Mouse (Mus musculus): ENCODE data around the gene Coro2a. TPM values are rescaled to one million over a fixed set of nuclear protein-coding genes. Genes with fewer than 3 reads are reported as not detected.
"Not testable (repeated sequence)": the region's sequence is repeated elsewhere in the genome, so short reads cannot be mapped to it uniquely, and the experiment has no call there.

The Coro2a gene
- total RNA-seq (2015; ENCODE audit: low replicate concordance) (6.7 and 18.6 TPM in 2 replicates), total RNA-seq (2017; ENCODE audit: low replicate concordance) (4.3 and 5.6 TPM in 2 replicates)

DNA sequence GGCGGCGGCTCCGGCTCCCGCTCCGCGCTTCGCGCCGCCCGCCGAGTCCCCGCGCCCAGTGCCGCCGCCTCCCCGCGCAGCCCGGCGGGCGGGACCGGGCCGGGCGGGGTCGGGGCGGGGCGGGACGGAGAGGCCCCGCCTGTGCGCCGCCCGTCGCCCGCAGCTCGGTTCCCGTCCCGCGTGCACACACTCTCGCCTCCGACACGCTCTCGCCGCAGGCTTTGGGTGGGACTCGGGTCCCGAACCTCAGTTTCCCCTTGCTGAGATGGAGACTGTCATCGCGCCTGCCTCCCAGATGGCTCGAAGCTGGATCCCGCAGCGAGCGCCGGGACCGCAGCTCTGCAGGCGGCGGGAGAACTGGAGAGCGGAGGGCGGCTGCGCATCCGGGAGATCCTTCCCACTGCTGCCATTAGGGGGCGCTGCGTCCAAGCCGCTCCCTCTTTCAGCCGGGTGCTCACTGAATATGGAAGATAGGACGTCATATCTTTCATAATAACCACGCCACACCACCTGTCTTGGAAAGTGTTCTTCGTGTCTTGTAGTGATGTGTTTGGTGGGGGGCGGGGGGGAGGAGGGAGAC is at the start of gene Coro2a:
TSS of gene Coro2a (minus strand) at position 359 of the 580 bp plus-strand sequence.
- ATAC-seq (replicated peaks; ENCODE audit: low FRiP score, poor library complexity, severe bottlenecking), result 0 out of 2 replicates have a peak, but pooled peaks have one; percentile 45

DNA sequence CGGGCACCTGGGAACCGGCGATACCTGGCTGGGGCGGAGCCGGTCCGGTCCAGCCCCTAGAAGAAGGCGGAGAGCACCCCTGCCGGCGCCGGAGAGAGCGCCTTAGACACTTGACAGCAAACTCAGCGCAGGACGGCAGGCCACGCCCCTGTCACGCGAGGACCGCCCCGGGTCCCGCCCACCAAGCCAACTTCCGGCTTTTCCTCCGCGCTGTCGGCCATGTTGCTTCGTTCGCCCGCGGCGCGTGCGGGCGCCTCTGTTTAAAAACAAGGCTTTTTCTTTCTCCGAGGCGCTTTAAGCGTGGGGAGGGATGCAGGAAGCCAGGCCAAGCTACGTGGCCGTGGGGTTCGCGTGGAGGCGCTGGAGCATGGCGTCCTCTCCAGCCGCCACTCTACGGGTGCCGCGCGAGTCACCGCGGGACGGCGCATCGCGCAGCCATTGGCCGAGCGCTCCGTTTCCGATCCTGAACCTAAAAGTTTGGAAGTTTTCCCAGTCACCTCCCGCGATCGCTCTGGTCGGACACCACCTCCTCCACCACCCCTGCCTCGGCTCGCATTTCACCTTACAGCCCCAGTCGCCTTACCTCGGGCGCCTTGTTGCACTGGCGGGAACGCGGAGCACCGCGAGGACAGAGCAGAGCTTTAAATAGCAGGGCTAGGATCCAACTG is 48.2 kb upstream of the Coro2a start, which contains the start of gene Tbc1d2:
TSS of gene Tbc1d2 (minus strand) at position 124 of the 668 bp plus-strand sequence.
- peak; percentile 99 for ATAC-seq (replicated peaks; ENCODE audit: low FRiP score, poor library complexity, severe bottlenecking)

DNA sequence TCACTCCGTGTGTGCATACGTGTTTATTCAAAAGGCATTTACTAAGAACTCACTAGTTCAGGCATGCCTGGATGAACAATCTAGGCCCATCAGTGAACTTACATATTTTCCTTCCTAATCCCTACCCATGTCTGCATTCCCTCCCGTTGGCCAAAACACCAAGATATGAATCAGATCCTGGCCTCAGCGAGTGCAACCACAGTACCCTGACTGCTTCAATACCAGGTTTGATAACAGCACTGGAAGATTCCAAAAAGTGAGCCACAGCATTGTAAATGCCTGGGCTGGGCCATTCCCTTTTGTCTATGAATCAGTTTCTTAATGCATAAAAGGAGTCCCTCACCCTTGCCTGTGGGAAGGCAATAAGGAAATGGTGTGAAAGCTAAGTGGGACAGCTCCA is 47.2 kb upstream of the Coro2a start:
- ATAC-seq (replicated peaks; ENCODE audit: low FRiP score, poor library complexity, severe bottlenecking), result no peak

DNA sequence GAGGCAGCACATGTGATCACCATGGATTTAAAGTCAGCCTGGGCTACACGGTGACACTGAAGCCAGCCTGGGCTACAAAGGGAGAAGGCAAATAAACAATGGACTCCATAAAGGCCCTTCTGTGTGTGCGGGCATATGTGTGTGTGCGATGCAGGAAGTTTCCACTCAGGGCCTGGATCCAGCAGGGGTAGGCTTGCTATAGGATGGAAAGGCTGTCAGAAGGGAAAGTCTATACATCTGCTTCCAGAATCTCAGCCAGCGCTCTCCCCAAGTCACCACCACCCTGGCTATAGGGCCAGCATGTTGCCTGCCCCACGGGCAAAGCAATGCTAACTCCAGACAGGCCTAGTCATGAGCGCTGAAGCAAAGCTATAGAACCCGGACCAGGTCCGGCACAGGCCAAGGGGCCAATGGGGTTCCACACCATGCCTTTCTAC is 41.7 kb upstream of the Coro2a start:
- no peak for ATAC-seq (replicated peaks; ENCODE audit: low FRiP score, poor library complexity, severe bottlenecking)

DNA sequence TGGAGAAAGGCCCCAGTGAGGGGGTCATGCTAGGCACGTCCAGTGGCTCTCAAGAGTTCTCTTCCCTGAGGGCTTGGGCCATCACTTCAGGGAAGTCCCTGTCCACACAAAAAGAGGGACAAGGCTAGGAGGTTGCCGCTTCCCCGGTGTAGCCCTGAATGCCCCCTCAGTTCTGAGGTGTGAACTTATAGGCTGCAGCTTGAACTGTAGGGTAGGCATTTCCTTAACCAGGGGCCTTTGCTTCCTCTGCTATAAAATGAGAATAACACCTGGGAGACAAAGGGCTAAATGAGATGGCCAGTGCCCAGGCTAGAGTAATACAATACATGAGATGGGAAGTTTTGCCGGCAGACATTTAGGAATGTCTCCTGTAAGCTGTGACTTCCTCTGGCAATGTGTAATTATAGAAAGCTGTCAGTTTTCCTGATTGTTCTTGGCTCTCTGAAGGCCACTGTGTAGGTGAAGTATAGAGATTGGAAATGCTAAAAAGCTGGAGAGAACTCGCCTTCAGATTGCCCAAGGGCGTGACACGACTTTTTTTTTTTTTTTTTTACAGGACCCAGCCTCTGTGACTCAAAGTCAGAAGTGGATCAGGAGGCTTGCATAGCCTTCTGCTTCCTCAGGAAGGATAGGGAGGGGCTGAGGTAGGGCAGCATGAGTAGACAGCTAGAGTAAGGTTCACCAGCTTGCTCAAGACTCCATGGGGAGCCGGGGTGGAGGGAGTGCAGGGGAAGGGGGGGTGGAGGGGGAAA is 41.1 kb upstream of the Coro2a start:
- no peak for ATAC-seq (replicated peaks; ENCODE audit: low FRiP score, poor library complexity, severe bottlenecking)

DNA sequence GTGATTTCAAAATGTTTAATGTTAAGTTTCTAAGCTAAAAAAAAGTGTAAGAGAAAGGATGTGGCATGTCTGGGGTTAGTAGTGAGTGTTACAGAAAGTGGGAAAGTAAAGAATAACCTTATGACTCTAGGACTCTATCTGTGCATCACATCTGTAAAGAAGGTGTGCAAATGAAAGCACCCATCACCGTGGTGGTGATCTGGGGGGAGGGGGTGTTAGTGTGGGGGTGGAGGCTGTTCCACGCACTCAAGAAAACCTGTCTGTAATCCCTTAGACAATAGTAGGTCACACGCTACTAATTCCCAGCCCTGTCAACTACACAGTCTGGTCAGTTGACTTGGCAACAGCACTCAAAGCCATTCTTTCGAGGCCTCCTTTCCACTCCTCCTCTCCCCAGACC is 39.3 kb upstream of the Coro2a start:
- no peak for ATAC-seq (replicated peaks; ENCODE audit: low FRiP score, poor library complexity, severe bottlenecking)

DNA sequence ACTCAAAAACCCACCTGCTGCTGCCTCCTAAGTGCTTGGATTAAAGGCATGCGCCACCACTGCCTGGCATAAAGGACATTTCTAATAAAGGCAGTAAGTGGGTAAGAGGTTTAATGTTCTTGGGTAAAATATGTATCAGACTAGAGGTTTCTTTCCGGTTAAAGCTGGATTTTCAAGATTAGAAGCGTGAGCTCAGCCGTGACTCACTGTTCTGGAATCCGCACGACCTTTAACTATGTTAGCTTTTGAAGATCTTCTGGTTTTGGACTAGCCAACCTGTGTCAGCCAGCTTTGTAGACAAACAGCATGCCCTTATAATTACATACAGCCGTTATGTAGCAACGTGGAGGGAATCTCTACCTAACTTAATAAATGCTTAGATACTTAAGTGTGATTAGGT is 37.9 kb upstream of the Coro2a start:
- ATAC-seq (replicated peaks; ENCODE audit: low FRiP score, poor library complexity, severe bottlenecking), result no peak

DNA sequence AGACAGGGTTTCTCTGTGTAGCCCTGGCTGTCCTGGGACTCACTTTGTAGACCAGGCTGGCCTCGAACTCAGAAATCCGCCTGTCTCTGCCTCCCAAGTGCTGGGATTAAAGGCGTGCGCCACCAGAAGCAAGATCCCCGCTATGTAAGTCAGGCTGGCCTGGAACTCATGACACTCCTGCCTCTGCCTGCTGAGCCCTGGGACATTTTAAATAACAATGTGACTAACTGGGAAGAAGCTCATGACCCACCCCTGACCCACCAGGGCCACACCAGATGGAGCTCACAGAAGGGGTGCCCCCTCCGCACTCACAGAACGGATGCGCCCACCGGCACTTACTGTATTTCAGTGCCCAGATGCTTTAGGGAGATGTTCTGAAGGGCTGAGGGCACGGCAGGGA is 35.2 kb upstream of the Coro2a start:
- ATAC-seq (replicated peaks; ENCODE audit: low FRiP score, poor library complexity, severe bottlenecking), result not testable (repeated sequence)

DNA sequence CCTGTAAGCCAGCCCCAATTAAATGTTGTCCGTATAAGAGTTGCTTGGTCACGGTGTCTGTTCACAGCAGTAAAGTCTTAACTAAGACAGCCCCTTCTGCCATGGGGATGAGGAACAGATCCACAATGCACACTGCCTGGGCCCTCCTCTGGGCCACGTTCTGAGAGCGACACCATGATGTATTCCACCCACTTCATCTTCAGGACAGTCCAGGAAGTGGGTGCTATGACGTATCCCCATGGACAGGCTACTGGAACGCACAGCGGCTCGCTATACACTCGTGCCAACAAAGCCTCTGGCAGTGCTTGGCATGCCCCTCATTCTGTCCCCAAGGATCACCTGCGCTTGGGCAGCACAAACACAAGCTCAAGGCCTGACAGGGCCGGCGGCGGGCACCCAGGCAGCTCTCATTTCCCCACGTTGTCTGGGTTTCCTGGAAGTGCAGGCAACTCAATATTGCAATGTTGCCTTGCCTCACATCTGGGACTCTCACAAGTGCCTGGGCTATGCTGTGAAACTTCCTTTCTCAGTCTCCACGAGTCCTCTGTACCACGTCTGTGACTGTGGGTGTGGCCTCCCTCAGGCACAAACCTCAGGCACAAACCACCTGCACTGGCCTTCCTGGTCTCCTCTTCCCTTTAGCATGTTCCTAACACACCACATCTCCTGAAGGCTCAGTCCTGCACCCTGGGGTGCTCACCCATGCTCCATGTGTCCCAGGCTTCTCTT is 33.9 kb upstream of the Coro2a start:
- no peak for ATAC-seq (replicated peaks; ENCODE audit: low FRiP score, poor library complexity, severe bottlenecking)

DNA sequence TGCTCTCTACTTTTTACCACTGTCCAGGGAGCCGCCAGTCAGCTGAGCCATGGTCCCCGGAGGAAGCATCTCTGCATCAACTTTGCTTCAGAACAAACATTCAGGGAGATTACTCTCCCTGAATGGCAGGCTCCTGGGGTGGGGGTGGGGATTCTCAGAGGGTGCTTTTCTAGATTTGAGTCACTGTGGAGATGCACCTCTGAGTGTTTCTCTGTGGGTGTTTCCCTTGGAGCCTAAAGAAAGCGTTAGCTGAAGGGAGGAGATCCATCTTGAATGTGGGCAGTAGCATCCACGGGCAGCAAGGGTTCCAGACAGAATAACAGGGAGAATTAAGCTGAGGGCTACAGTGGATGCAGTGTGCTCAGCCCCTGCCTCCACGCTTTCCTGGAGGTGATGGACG is 32.9 kb upstream of the Coro2a start:
- ATAC-seq (replicated peaks; ENCODE audit: low FRiP score, poor library complexity, severe bottlenecking), result no peak

DNA sequence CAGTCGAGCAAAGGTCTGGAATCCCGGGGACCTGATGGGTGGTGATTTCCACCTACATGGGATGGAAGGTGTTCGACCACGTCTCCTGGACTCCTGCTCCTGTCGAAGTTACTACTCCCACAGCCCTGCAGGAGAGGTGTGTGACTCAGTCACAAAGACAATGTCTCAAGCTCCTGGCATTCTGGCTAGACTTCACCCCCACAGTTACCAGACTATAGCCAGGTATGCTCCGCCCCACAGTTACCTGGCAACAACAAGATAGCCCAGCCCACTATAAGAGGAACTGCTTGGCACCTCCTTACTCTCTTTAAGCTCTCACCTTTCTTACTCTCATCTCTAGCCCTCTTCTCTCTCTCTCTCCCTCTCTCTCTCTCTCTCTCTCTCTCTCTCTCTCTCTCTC is 31.6 kb upstream of the Coro2a start:
- not testable (repeated sequence) for ATAC-seq (replicated peaks; ENCODE audit: low FRiP score, poor library complexity, severe bottlenecking)

DNA sequence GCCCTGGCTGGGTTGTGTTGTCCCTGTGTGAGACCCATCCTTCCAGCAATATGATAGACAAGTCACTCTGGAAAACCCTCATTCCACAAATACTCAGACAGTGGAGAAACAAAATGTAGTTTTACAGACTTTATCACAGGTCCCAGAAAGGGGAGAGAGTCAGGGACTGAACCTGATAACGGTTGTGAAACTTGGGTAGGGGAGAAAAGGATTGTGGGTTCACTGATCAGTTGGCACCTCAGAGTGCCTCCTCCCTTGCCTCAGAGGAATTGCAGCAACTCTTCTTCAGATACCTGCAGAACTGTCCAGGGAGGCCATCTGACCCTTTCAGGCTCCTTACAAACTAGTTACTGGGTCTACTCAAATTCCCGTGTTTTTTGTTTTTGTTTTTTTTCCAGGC is 30.5 kb upstream of the Coro2a start:
- ATAC-seq (replicated peaks; ENCODE audit: low FRiP score, poor library complexity, severe bottlenecking), result no peak

DNA sequence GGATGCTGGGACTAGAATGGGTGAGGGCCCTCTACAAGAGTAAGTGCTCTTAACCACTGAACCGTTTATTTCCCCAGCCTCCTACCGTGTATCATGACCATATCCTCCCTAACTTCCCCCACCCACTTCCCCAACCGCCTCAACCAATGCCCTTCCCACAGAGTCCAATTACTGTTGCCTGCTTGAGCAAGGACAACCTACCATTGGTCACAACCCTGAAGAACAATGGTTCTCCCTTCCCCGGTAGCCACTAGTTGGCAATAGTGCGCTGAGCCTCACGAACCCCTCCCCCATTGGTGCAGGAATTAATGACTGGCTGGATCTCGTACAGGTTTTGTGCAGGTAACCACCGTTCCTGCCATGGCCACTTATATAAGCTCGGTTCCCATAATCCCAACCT is 28.4 kb upstream of the Coro2a start:
- no peak for ATAC-seq (replicated peaks; ENCODE audit: low FRiP score, poor library complexity, severe bottlenecking)

DNA sequence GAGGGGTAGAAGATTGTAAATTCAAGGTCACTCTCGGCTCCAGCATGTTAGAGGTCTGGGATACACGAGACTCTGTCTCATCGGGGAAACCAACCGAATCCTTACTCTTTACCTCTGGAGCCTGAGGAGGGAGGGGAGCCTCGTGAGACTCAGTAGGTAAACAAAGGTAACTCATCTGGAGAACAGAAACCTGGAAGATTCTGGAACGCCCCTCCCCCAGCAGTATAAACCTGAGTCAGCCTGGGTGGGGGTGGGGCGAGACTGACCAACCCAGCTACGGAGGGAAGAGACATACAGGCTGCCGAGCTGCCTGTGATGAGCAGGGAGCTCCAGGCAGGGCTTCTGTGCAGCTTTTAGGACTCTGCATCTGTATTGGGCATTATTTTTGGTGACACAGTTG is 26.9 kb upstream of the Coro2a start:
- ATAC-seq (replicated peaks; ENCODE audit: low FRiP score, poor library complexity, severe bottlenecking), result no peak

DNA sequence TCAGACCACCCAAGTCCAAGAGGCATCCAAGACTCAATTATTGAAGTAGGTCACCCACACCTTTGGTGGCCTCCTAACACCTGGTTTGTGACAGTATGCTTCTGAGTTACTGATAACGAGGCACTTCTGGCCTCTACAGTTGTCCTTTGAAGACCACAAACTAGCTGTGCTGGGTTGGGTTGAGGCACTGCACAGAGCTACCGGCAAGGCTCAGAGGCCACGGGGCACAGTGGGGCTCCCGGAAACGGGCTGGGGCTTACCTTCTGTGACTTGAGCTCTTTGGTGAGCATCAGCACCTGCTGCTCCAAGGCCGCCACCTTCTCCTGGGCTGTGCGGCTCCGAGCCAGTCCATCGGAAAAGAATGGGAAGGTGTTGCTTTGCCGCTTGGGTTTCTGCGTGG is 26.1 kb upstream of the Coro2a start:
- ATAC-seq (replicated peaks; ENCODE audit: low FRiP score, poor library complexity, severe bottlenecking), result no peak

DNA sequence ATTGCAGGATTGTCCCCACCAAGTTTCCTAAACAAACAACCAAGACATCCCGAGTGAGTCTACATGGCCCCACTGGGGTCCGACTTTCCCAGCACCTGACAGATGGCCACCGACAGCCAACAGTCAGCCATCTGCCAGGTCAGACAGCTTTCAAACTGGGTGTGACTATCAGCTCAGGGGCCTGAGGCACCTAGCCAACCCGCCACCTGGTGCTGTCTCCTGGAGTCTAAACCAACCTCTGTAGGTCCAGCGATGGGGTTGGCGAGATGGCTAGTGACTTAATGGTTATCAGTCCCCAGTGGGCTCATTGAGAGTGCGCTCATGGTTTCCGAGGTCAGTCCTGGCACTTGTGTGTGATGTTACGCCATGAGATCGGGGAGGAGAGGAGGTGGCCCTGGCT is 23.1 kb upstream of the Coro2a start:
- no peak for ATAC-seq (replicated peaks; ENCODE audit: low FRiP score, poor library complexity, severe bottlenecking)

DNA sequence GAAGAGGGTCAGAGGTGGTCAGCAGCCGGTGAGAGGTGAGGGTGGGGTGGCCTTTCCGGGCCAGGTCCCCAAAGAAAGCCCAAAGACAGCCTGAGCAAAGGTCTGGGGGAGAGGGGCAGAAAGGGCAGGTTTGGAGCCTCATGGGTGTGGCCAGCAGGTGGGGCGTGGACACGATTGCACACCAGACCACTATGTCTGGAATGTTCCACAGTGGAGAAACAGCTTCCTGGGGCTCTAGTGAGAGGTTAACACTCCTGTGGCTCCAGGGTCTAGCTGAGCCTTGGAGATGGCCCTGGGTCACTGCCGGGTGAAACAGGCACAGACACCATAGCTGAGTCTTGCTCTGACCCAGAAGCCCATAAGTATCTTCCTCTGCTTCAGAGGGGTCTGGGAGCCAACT is 21.0 kb upstream of the Coro2a start:
- no peak for ATAC-seq (replicated peaks; ENCODE audit: low FRiP score, poor library complexity, severe bottlenecking)

DNA sequence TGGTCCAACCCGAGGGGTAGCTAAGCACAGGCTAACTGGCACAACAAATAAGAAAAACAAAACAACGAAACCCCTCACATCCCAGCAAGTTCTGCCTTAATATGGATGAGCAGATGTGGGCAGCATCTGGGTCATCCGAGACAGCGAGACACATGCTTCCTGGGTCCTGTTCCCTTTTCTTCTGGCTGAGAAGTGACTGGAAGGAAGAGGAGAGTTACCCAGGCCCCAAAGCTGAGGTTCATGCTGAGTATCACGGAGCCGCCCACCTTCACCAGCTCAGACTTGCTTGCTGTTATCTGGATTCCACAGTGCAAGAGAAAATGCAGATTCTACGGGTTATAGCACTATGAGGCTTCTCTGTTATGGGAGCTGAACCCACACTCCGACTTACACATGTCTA is 18.9 kb upstream of the Coro2a start:
- ATAC-seq (replicated peaks; ENCODE audit: low FRiP score, poor library complexity, severe bottlenecking), result no peak

DNA sequence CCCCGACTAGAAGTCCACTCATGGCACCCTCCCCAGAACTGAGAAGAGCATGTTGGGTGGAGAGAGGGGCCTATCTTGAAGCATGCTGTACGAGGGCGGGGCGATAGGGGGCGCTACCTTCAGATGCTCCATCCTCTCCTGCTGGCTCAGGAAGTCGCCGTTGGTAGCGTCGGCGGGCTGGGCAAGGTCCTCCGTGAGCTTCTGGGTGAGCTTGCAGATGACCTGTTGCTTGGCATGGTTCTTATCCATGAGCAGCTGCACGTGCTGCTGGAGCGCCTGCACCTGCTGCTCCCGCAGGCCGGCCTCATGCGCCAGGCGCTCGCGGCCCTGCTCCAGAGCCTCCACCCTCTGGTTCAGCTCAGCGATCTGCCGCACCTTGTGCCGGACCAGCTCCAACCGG is 18.3 kb upstream of the Coro2a start:
- no peak for ATAC-seq (replicated peaks; ENCODE audit: low FRiP score, poor library complexity, severe bottlenecking)

DNA sequence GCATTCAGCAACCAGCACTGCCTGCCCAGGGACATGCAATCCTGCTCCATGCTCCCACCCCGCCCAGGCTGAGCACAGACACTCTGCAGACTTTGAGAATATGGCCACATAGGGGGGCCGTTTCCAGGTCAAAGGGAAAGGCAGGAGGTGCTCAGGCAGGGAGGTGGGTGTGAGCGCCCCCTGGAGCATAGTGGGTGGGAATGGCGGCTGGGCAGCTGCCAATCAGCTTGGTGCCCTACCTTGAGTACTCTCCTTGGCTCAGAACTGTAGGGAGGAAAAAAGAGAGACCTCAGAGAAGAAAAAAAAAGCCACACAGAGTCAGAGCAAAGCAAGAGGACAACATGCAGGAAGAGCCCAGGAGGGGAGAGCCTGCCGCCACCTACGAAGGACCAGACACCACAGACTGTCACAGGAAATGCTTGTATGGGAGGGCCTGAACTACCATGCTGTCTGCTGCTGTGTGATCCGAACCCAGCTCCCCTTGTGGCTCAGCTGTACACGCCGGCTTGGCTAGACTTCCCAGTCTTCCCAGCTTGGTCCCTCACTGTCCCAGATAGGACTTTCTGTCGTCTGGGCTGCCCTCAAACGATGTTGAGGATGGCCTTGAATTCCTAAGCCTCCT is 16.3 kb upstream of the Coro2a start:
- ATAC-seq (replicated peaks; ENCODE audit: low FRiP score, poor library complexity, severe bottlenecking), result no peak

Measured in erythroblast, adult 5-6 weeks (primary cell).